Mouse (Mus musculus) MEL (cell line): ENCODE data around the gene Lsm14a. TPM values are rescaled to one million over a fixed set of nuclear protein-coding genes. Genes with fewer than 3 reads are reported as not detected.

Source experiments
- DNase-seq: peaks from one replicate; pipeline ENCODE4 v3.0.0; 2011; ENCODE audit warnings: low read depth, low spot score
- H3K27ac ChIP-seq: 2 replicates; pipeline ENCODE4 v1.5.1; 2012; ENCODE audit warnings: low read depth, mild to moderate bottlenecking, control low read depth, low read length, moderate library complexity; ENCODE audit not compliant: control insufficient read depth
- H3K27me3 ChIP-seq, 2 experiments: fragments of 150-350 bp in 1 of 2; sonication (generic) in 1 of 2; 2 replicates each; pipeline ENCODE4 v1.6.1; 2012; ENCODE audit warnings: low read length in 2 of 2, mild to moderate bottlenecking in 2 of 2, improper control_type of control experiment in 1 of 2, moderate library complexity in 1 of 2; ENCODE audit not compliant: insufficient read depth in 2 of 2, control insufficient read depth in 1 of 2
- H3K36me3 ChIP-seq, 2 experiments: 2 replicates each; pipeline ENCODE4 v1.6.1; 2012 to 2014; ENCODE audit warnings: low read length in 2 of 2, improper control_type of control experiment in 1 of 2, inconsistent platforms in 1 of 2, mild to moderate bottlenecking in 1 of 2; ENCODE audit not compliant: insufficient read depth in 2 of 2, control insufficient read depth in 1 of 2
- H3K4me1 ChIP-seq, 2 experiments: fragments of 150-350 bp in 1 of 2; sonication (generic) in 1 of 2; 2 replicates each; pipeline ENCODE4 v1.6.1; 2012; ENCODE audit warnings: low read length in 2 of 2, improper control_type of control experiment in 1 of 2, mild to moderate bottlenecking in 1 of 2; ENCODE audit not compliant: insufficient read depth in 2 of 2, control insufficient read depth in 1 of 2
- H3K4me3 ChIP-seq, 2 experiments: fragments of 150-350 bp in 1 of 2; sonication (generic) in 1 of 2; 2 replicates each; pipeline ENCODE4 v1.5.1; 2012; ENCODE audit warnings: low read depth in 2 of 2, low read length in 2 of 2, mild to moderate bottlenecking in 2 of 2, moderate library complexity in 2 of 2, control low read depth in 1 of 2, improper control_type of control experiment in 1 of 2; ENCODE audit not compliant: control insufficient read depth in 1 of 2, insufficient read depth in 1 of 2
- H3K79me2 ChIP-seq: 2 replicates; pipeline ENCODE4 v1.6.1; 2012; ENCODE audit warnings: mild to moderate bottlenecking, low read length, moderate library complexity; ENCODE audit not compliant: control insufficient read depth, poor library complexity, insufficient read depth
- H3K9ac ChIP-seq: 2 replicates; pipeline ENCODE4 v1.6.1; 2012; ENCODE audit warnings: low read depth, mild to moderate bottlenecking, control low read depth, low read length, moderate library complexity; ENCODE audit not compliant: control insufficient read depth, poor library complexity, severe bottlenecking
- H3K9me3 ChIP-seq: fragments of 150-350 bp; sonication (generic); replicated peaks from 2 replicates; pipeline ENCODE4 v1.6.1; 2012; ENCODE audit warnings: mild to moderate bottlenecking, low read length, improper control_type of control experiment, moderate library complexity; ENCODE audit not compliant: insufficient read depth
- CHD2 ChIP-seq: IDR thresholded peaks from 2 replicates; pipeline ENCODE4 v1.6.1; 2011; ENCODE audit warnings: low read length, improper control_type of control experiment
- E2F4 ChIP-seq: IDR thresholded peaks from 2 replicates; pipeline ENCODE4 v1.6.1; 2011; ENCODE audit warnings: low read depth, low read length, improper control_type of control experiment, borderline replicate concordance
- ETS1 ChIP-seq: IDR thresholded peaks from 2 replicates; pipeline ENCODE4 v1.6.1; 2012; ENCODE audit warnings: low read depth, mild to moderate bottlenecking, inconsistent platforms, low read length, improper control_type of control experiment, moderate library complexity
- HCFC1 ChIP-seq: IDR thresholded peaks from 2 replicates; pipeline ENCODE4 v1.6.1; 2012; ENCODE audit warnings: low read depth, mild to moderate bottlenecking, inconsistent platforms, low read length, improper control_type of control experiment, moderate library complexity
- KAT2A ChIP-seq: conservative IDR thresholded peaks from 2 replicates; pipeline ENCODE4 v1.6.1; 2012; ENCODE audit warnings: low read depth, low read length, improper control_type of control experiment, inconsistent platforms
- MEF2A ChIP-seq: IDR thresholded peaks from 2 replicates; pipeline ENCODE4 v1.6.1; 2014; ENCODE audit warnings: low read depth, mild to moderate bottlenecking, inconsistent platforms, low read length, improper control_type of control experiment; ENCODE audit not compliant: poor library complexity, insufficient replicate concordance, severe bottlenecking; ENCODE audit errors: extremely low read depth
- MXI1 ChIP-seq: IDR thresholded peaks from 2 replicates; pipeline ENCODE4 v1.6.1; 2011; ENCODE audit warnings: mild to moderate bottlenecking, low read depth, low read length, improper control_type of control experiment
- POLR2AphosphoS2 ChIP-seq: IDR thresholded peaks from 2 replicates; pipeline ENCODE4 v1.6.1; 2011; ENCODE audit warnings: low read length, improper control_type of control experiment
- POLR2AphosphoS5 ChIP-seq: IDR thresholded peaks from 2 replicates; pipeline ENCODE4 v1.6.1; 2012; ENCODE audit warnings: low read depth, borderline replicate concordance, mild to moderate bottlenecking, inconsistent platforms, low read length, moderate library complexity, mixed read lengths
- RCOR1 ChIP-seq: IDR thresholded peaks from 2 replicates; pipeline ENCODE4 v1.6.1; 2012; ENCODE audit warnings: low read depth, mild to moderate bottlenecking, inconsistent platforms, low read length, improper control_type of control experiment
- TBP ChIP-seq: IDR thresholded peaks from 2 replicates; pipeline ENCODE4 v1.8.0; 2011; ENCODE audit warnings: low read depth, low read length, improper control_type of control experiment
- ZC3H11A ChIP-seq: IDR thresholded peaks from 2 replicates; pipeline ENCODE4 v1.6.1; 2012; ENCODE audit warnings: low read depth, mild to moderate bottlenecking, inconsistent platforms, low read length, improper control_type of control experiment
- ZKSCAN1 ChIP-seq: IDR thresholded peaks from 2 replicates; pipeline ENCODE4 v1.6.1; 2012; ENCODE audit warnings: low read depth, mild to moderate bottlenecking, inconsistent platforms, low read length, improper control_type of control experiment, moderate library complexity
- ZNF384 ChIP-seq: IDR thresholded peaks from 2 replicates; pipeline ENCODE4 v1.6.1; 2012; ENCODE audit warnings: low read depth, mild to moderate bottlenecking, inconsistent platforms, low read length, improper control_type of control experiment
- polyA plus RNA-seq, 2 experiments: library from polyadenylated mRNA; stranded (reverse) in 1 of 2; unstranded in 1 of 2; fragments of >175 nt in 1 of 2; fragments of >200 nt in 1 of 2; gene quantifications; 2 replicates each; pipeline versions ENCODE4 v1.2.1 to v1.2.4; 2012; ENCODE audit warnings: low replicate concordance in 2 of 2, low read depth in 1 of 2; ENCODE audit not compliant: insufficient read length in 2 of 2, insufficient read depth in 1 of 2, missing spikeins in 1 of 2
- total RNA-seq: library from RNA; depleted of rRNA; stranded (reverse); fragments of 300-350 nt; gene quantifications from 2 replicates; pipeline ENCODE4 v1.2.3, GENCODE M21; 2012

Gene Lsm14a
- total and polyA plus RNA-seq, 3 experiments: 66.4 to 371 (median 233) TPM

DNA sequence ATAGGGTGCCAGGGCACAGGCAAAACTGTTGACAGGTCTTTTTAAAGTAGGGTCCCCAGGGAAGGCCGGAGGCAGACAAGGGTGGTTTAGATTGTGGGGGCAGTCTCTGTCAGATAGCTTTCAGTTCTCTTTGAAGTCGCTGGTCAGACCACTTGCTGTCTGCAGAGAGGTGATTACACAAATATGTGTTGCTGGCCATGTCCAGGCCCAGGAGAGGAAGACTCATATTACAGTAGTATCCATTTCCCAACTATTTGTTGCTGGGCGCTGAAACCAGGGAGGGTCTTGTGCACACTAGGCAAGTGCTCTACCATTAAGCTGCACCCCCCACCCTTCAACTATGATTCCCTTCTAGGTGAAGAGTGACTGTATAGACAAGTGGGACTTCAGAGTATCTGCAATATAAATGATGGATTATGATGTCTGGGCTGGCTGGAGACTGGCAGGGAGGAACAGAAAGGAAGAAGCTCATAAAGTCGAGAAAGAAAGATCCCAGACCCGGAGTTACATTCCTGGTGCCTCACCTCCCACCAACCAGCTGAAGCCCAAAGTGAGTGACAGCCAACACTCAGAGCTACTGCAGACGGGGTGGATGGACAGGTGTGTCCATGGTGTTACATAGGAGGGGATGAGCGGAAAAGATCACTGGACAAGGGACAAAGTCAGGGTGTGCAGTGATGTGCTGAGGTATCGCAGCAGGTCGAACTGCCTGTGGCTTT lies 54.5 kb downstream of the Lsm14a start:
- no peak for DNase-seq
- Histone ChIP-seq H3K27ac (no peak overlapping the region), H3K36me3 (peaks cover 0 to 6% of the 10 kb centered on the region in 2 experiments; a peak in 1 of 4 replicates)

DNA sequence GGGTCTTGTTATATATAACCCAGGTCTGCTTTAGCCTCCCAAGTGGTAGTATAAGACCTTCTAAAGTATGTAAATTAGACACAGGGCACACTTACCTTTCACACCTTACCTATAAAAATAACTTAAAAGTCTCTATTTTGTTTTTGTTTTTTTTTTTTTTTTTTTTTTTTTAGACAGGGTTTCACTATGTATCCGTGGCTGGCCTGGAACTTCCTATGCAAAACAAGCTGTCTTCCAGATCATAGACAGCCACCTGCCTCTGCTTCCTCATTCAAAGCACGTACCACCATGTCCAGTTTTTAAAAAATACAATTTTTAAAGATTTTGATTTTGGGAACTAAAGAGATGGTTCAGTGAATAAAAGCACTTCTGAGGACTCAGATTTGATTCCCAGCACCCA lies 55.8 kb downstream of the Lsm14a start:
- Histone ChIP-seq H3K36me3 (no peaks in the 10 kb centered on the region), H3K27ac (no peak overlapping the region), H3K4me3 (no peak overlapping the region), H3K9ac (no peak overlapping the region), H3K9me3 (no peaks in the 10 kb centered on the region), H3K79me2 (no peaks in the 10 kb centered on the region)
- TF ChIP-seq ZNF384 (no peak), MXI1 (no peak), POLR2AphosphoS5 (no peak), E2F4 (no peak), CHD2 (no peak), POLR2AphosphoS2 (no peak), KAT2A (no peak), MEF2A (no peak), HCFC1 (no peak), ETS1 (no peak), TBP (no peak), ZC3H11A (no peak)
- TF ChIP-seq, all 39 proteins: peak for 0
- no peak for DNase-seq
- Histone ChIP-seq H3K4me1 (no peaks in the 10 kb centered on the region), H3K27me3 (no peaks in the 10 kb centered on the region)

More for the DNA sequence above, 54.5 kb downstream of the Lsm14a start:
- Histone ChIP-seq H3K4me1 (no peaks in the 10 kb centered on the region), H3K9ac (no peak overlapping the region), H3K27me3 (no peaks in the 10 kb centered on the region)
- TF ChIP-seq MXI1 (no peak), RCOR1 (no peak), CHD2 (no peak), ZKSCAN1 (no peak)
- TF ChIP-seq, all 39 proteins: peak for 0
- H3K4me3 ChIP-seq: no peak overlapping the region
- H3K79me2 ChIP-seq: no peaks in the 10 kb centered on the region
- H3K9me3 ChIP-seq: no peaks in the 10 kb centered on the region
